Mouse (Mus musculus): ENCODE measurements around the gene Plk5. TPM values are rescaled to one million over a fixed set of nuclear protein-coding genes. Genes with fewer than 3 reads are reported as not detected.
"Not testable (repeated sequence)": the region's sequence is repeated elsewhere in the genome, so short reads cannot be mapped to it uniquely, and the experiment has no call there.

Plk5 gene
- polyA plus RNA-seq, 1 experiment from 2014 or later, result not detected

GRCm38 (mm10) chr10:80342305-80342748 is 13.9 kb upstream of the Plk5 start:
- Histone ChIP-seq H3K36me3 (ENCODE audit: inconsistent target) (no peaks in the 10 kb centered on the region), H3K79me2 (ENCODE audit: inconsistent target) (no peaks in the 10 kb centered on the region), H3K4me3 (ENCODE audit: inconsistent target) (no peak overlapping the region), H3K27ac (no peak overlapping the region)
- 8% methylated on average over 24 of the region's 26 CpGs for WGBS (ENCODE audit: missing documents)

DNA sequence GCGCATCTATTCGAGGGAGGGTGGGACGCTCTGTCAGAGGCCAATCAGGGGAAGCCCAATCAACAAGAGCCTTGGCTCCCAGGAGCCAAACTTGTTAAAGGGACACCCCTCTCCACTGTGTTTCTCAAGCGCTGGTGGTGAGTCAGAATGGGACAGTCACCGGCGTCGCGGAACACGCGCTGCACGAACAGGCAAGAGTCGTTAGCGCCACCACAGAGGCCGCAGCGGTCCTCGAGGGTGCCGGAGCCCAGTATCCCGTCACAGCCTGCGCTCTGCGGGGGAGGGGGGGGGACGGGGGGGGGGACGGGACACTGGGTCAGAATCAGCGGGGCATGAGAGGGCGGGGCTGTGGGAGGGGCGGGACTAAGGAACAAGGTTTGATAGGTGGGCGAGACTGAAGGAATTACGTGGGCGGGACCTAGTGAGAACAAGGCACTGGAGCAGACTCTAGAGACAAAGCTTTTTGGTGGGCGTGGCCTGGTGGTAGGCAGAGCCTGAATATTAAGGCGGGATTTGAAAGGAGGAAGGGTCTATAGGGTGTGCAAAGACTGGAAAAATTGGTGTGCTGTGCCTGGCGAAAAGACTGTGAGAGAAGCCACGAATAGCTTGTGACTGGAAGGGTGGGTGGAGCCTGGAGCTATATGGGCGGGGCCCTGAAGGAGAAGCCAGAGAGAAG is 13.4 kb upstream of the Plk5 start:
- no peak overlapping the region for H3K4me3 ChIP-seq (ENCODE audit: inconsistent target)
- WGBS (ENCODE audit: missing documents), result 5% methylated on average over 13 of the region's 33 CpGs
- no peaks in the 10 kb centered on the region for H3K79me2 ChIP-seq (ENCODE audit: inconsistent target)
- peak overlapping the region; percentile 8; the same call in 1 of the 2 replicates for H3K27ac ChIP-seq
- H3K36me3 ChIP-seq (ENCODE audit: inconsistent target), result no peaks in the 10 kb centered on the region

DNA sequence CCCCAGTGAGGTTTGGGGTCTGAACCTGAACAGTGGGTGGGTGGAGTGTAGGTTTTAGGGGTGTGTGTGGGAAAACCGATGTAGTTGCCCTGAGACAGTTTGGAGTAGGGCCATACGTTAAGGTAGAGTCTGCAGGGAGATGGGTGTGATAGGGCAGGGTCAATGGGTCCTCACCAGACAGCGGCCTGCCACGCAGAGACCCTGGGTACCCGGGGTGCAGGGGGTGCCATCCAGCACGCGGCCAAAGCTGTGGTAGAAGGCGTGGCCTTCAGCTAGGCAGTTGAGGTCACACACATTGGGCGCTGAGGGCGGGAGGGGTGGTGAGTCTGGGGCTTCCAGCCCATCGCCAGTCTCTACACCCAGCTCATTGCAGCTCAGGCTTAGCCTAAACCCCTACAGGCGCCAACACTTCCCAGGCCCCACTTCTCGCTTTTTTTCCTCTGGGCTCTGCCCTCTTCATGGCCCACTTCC is 12.8 kb upstream of the Plk5 start:
- H3K4me3 ChIP-seq (ENCODE audit: inconsistent target), result no peak overlapping the region
- peak overlapping the region; percentile 8; the same call in 1 of the 2 replicates for H3K27ac ChIP-seq
- no peaks in the 10 kb centered on the region for H3K36me3 ChIP-seq (ENCODE audit: inconsistent target)
- H3K79me2 ChIP-seq (ENCODE audit: inconsistent target), result no peaks in the 10 kb centered on the region
- 25% methylated on average over 12 of the region's 13 CpGs for WGBS (ENCODE audit: missing documents)

DNA sequence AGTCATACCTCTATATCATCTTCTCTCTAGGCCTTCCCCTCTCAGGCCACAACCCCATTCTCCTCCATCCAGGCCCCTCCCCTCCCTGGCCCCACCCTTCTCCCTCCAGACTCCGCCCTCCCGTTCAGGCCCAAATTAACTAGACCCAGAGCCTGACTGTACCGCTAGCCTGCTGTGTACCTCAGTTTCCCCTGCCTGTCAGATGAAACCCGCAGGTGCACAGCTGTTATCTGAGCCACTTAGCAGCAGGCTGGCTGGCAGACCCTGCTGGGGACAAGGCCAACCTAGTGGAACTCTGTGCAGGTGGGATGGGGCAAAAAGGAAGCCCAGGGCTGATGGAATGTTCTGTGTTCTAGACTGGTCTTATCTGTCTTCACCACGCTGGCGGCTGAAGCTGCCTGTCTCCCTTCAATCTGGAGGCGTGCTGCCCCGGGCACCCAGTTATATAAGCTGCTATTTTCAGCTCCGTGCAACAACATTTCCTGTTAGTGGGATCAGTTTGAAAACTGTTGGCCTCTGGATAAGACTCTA is 12.1 kb upstream of the Plk5 start:
- Histone ChIP-seq H3K79me2 (ENCODE audit: inconsistent target) (no peaks in the 10 kb centered on the region), H3K36me3 (ENCODE audit: inconsistent target) (no peaks in the 10 kb centered on the region), H3K27ac (peak overlapping the region; percentile 29), H3K4me3 (ENCODE audit: inconsistent target) (no peak overlapping the region)
- WGBS (ENCODE audit: missing documents), result 33% methylated on average over 9 of the region's 9 CpGs

DNA sequence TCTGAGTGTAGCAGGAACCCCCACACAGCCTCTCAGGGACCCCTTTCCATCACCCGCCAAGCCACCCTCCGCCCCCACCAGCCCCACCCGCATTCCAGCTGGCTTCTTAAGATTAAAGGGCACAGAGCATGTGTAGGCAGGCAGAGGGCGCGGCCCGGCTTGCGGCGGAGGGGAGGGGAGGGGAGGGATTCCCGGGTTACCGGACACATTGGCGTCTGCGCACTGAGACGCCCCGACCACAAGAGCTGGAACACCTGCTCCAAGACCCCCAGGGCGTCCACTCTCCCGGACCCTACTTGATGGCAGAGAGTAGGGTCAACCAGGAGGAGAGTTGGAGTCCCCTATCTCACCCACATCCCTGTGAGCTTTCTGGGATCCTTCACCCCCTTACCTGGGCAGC is 11.1 kb upstream of the Plk5 start:
- 18% methylated on average over 8 of the region's 16 CpGs for WGBS (ENCODE audit: missing documents)
- H3K4me3 ChIP-seq (ENCODE audit: inconsistent target), result no peak overlapping the region
- no peaks in the 10 kb centered on the region for H3K79me2 ChIP-seq (ENCODE audit: inconsistent target)
- H3K36me3 ChIP-seq (ENCODE audit: inconsistent target), result no peaks in the 10 kb centered on the region
- H3K27ac ChIP-seq, result peak overlapping the region; percentile 29; the same call in 1 of the 2 replicates

DNA sequence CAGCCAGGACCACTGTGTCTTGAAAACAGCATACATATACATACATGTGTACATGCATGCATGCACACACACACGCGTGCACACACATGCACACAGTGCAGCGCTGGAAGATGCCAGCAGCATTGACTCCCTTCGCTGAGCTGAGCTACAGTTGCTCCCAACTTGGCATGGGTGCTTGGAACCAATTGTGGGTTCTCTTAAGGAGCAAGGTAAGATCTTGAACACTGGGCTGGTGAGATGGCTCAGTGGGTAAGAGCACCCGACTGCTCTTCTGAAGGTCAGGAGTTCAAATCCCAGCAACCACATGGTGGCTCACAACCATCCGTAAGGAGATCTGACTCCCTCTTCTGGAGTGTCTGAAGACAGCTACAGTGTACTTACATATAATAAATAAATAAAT is 10.3 kb upstream of the Plk5 start:
- H3K27ac ChIP-seq; H3K79me2 ChIP-seq (ENCODE audit: inconsistent target); H3K36me3 ChIP-seq (ENCODE audit: inconsistent target); H3K4me3 ChIP-seq (ENCODE audit: inconsistent target): not testable (repeated sequence)
- WGBS (ENCODE audit: missing documents), result 94% methylated on average over 5 of the region's 6 CpGs

DNA sequence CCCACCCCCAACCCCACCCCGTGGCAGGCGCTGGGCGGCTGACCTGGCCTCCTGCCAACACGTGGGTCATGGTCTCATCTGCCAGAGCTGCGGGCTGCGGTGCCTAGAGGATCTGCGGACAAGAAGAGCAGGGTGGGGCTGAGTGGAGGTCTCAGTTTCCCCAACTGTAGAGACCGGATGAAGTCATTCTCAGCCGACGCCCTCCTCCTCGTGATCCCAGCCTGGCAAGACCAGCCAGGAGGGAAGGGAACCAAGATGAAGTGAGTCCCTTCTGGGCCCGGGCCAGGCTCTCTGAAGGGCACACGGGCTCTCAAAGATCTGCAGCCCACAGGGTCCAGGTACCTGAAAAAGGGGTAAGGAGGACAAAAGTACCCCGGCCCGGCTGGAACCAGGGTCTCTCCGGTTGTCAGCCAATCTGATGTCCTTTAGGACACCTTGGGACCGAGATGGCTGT is 8.7 kb upstream of the Plk5 start:
- Histone ChIP-seq H3K27ac (peak overlapping the region; percentile 24; the same call in 1 of the 2 replicates), H3K36me3 (ENCODE audit: inconsistent target) (no peaks in the 10 kb centered on the region), H3K79me2 (ENCODE audit: inconsistent target) (no peaks in the 10 kb centered on the region), H3K4me3 (ENCODE audit: inconsistent target) (peak overlapping the region; percentile 53)
- 15% methylated on average over 15 of the region's 17 CpGs for WGBS (ENCODE audit: missing documents)

DNA sequence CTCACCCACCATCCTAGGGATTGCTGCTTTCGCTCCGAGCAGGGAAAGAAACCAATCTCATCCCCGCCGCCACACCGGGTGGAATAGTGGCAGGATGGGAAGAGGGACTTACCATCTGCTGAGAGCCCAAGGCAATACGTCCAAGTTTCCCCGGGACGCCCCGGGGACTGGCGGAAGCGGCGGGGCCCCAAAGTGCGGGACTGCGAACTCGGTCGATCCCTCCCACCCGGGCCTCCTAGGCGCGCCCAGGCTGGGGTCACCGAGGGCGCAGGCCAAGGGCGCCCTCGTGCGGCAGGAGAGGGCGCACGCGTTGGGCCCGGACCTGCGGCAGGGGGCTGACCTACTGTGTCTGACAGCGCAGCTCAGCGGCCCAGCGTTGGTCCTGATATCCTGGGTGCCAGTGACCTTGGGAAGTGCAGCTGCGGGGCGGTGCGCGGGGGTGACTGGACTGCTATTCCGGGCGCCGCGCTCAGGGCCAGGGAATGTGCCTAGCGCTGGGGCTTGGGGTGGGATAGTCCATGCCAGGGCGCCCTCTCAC is 7.9 kb upstream of the Plk5 start, which contains the start of gene Adamtsl5:
Gene Adamtsl5, minus strand, starts transcription at position 169 of the 538 bp plus-strand sequence.
- Histone ChIP-seq H3K36me3 (ENCODE audit: inconsistent target) (no peaks in the 10 kb centered on the region), H3K27ac (peak within 1 kb of the TSS; percentile 24; the same call in 1 of the 2 replicates), H3K4me3 (ENCODE audit: inconsistent target) (peak within 1 kb of the TSS; percentile 53), H3K79me2 (ENCODE audit: inconsistent target) (no peaks in the 10 kb centered on the region)
- 3% methylated on average over 42 of the region's 42 CpGs for WGBS (ENCODE audit: missing documents)

DNA sequence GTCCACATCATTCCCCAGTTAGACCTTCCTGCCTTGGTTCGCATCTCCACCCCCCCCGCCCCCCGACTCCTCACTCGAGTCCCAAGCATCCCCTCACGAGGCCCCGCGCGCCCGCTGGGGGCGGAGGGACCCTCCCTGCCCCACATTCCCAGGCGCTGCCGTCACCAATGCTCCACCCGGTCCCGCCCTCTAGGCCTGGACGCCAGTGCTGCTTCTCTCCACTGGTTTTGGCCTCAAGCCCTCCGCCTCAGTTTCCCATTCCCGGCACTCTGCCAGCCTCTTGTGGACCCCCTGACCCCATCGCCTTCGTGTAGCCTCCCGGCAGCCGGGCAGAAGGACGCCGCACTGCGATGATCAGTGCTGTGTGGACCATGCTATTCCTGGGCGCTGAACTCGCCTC is 7.3 kb upstream of the Plk5 start:
- Histone ChIP-seq H3K79me2 (ENCODE audit: inconsistent target) (no peaks in the 10 kb centered on the region), H3K27ac (no peak overlapping the region), H3K4me3 (ENCODE audit: inconsistent target) (no peak overlapping the region), H3K36me3 (ENCODE audit: inconsistent target) (no peaks in the 10 kb centered on the region)
- WGBS (ENCODE audit: missing documents), result 57% methylated on average over 13 of the region's 26 CpGs

- Histone ChIP-seq H3K36me3 (ENCODE audit: inconsistent target) (no peaks in the 10 kb centered on the region), H3K79me2 (ENCODE audit: inconsistent target) (no peaks in the 10 kb centered on the region), H3K27ac (no peak overlapping the region), H3K4me3 (ENCODE audit: inconsistent target) (no peak overlapping the region)
- 3% methylated on average over 7 of the region's 7 CpGs for WGBS (ENCODE audit: missing documents)
These were observed 6.0 kb upstream of the Plk5 start for GRCm38 (mm10) chr10:80350292-80350691.

DNA sequence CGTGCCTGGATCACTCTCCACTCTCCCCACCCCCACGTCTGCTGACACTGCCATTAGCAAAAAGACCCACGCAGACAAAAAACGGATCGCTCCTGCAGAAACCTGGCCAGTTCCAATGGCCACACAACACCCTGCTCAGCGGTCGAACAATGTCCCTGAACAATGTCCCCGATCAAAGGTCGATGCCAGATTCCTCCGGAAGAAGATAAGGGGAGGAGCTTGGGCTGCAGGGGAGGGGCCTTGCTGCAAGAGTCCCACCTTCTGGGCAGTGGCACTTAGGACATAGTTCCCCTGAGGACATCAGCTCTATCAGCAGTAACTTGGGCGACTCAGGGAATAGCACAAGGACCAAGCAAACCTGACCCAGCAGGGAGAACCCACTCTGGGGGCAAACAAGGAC is 4.4 kb upstream of the Plk5 start:
- no peaks in the 10 kb centered on the region for H3K36me3 ChIP-seq (ENCODE audit: inconsistent target)
- H3K79me2 ChIP-seq (ENCODE audit: inconsistent target), result no peaks in the 10 kb centered on the region
- WGBS (ENCODE audit: missing documents), result 44% methylated on average over 11 of the region's 11 CpGs
- no peak overlapping the region for H3K27ac ChIP-seq
- H3K4me3 ChIP-seq (ENCODE audit: inconsistent target), result no peak overlapping the region

DNA sequence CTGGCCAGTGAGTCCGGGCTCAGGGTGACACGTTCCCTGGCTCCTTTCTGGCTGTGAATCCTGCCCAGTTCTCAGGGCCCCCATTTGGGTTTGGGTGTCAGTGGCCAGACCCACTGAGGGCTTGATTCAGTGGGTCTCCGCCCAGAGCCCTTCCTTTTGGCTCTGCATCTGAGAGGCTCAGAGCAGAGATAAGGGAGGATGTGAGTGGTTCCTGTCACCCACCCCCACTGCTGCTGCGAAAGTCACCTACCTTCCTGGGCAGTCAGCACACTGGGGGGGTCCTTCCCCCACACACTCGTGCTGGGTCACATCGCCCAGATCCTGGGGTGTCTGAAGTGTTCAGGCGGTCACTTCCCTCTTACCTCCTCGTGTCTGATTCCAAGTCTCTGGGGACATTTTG is 3.5 kb upstream of the Plk5 start:
- WGBS (ENCODE audit: missing documents), result 33% methylated on average over 8 of the region's 8 CpGs
- no peak overlapping the region for H3K27ac ChIP-seq
- H3K79me2 ChIP-seq (ENCODE audit: inconsistent target), result no peaks in the 10 kb centered on the region
- H3K36me3 ChIP-seq (ENCODE audit: inconsistent target), result no peaks in the 10 kb centered on the region
- H3K4me3 ChIP-seq (ENCODE audit: inconsistent target), result no peak overlapping the region

DNA sequence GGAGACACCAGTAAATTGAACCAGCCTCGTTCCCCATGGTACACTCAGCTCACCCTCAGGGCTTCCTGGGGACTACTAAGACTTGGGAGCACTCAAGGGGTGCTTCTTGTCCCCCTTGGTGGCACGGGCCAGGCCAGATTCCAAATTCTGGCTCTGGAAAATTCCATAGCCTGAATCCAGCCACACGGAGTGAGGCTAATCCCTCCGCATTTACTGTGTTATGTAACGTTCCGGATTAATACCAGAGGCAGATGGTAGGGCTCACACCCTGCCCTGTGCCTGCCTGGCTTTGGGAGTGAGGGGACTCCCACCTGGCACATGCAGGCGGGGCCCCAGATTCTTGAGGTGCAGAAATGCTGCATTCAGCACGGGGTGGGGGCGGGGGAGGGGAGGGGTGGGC is 828 bp upstream of the Plk5 start:
- WGBS (ENCODE audit: missing documents), result 38% methylated on average over 9 of the region's 9 CpGs
- Histone ChIP-seq H3K4me3 (ENCODE audit: inconsistent target) (no peak overlapping the region), H3K79me2 (ENCODE audit: inconsistent target) (no peaks in the 10 kb centered on the region), H3K36me3 (ENCODE audit: inconsistent target) (no peaks in the 10 kb centered on the region), H3K27ac (no peak overlapping the region)

DNA sequence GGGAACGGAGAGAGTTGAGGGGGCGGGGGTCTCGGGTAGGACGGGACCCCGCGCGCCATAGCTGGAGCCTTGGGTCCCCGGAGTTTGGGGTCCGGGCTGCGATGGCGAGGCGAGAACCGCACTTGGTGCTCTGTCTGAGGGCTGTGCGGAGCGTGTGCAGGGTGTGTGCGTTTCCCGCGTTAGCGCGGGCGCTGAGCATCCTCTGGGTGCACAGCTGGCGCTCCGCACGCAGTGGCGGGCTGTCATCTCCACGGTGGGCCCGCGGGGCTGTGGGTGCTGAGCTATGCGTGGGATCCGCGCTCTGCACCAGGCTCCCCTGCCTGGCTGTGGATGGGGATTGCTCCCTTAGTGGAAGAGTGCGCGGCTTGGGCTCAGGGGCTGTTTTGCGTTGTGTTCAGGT is 478 bp downstream of the Plk5 start:
- Histone ChIP-seq H3K36me3 (ENCODE audit: inconsistent target) (no peaks in the 10 kb centered on the region), H3K79me2 (ENCODE audit: inconsistent target) (no peaks in the 10 kb centered on the region), H3K27ac (no peak overlapping the region), H3K4me3 (ENCODE audit: inconsistent target) (no peak overlapping the region)
- 7% methylated on average over 34 of the region's 34 CpGs for WGBS (ENCODE audit: missing documents)

DNA sequence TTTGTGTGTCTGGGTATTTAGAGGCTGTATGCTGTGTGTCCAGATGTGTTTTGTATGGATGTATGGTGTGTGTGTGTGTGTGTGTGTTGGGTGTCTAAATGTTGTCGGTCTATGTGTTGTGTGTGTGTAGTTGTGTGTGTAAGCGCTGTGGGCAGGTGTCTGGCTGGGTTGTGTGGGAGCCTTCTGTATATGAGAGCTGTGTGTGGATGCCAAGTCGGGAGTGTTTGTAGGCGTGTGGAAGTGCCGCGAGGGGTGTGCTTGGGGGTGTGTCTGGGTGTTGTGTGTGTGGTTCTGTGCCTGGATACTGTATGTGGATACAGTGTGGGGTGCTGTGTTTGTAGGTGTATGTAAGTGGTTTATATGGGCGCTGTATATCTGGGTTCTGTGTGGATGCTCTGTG is 1.1 kb downstream of the Plk5 start:
- Histone ChIP-seq H3K79me2 (ENCODE audit: inconsistent target) (no peaks in the 10 kb centered on the region), H3K36me3 (ENCODE audit: inconsistent target) (no peaks in the 10 kb centered on the region), H3K27ac (no peak overlapping the region), H3K4me3 (ENCODE audit: inconsistent target) (no peak overlapping the region)
- 32% methylated on average over 7 of the region's 7 CpGs for WGBS (ENCODE audit: missing documents)

All from macrophage (primary cell).